Mouse (Mus musculus): ENCODE measurements around the gene Tjap1.
A peak's percentile ranks its signal among the peaks of the same experiment; 100 is the strongest.

Gene Tjap1

DNA sequence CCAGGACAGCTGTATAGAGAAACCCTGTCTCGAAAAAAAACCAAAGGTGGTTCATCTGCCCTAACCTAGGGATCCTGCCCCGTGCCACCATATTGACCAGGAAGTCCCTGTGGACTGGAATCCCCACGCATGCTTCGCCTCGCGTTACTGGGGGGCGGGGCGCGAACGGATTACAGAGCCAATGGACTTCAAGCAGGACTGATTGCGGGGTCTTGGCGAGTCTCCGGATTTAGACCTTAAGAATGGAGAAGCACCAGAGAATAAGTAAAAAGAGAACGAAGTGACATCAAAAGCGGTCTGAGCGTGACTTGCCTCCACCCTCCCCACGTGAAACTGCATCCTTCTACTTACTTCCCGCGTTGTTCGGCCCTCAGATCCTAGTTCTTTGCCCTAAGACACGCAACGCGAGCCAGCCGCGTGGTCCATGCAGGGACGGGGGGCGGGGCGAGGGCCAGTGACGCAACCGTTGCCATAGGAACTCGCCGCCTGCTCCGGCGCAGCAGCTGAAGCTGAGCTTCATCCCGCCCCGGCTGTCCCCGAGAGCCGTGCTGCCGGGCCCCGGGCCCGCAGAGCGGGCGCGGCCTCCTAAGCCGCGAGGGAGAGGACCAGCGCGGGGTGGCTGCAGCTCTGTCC lies 29.3 kb downstream of the Tjap1 start, which contains the start of gene Lrrc73:
Gene Lrrc73 (plus strand): TSS at position 80 of the 633 bp plus-strand sequence.
- DNase-seq (ENCODE audit: low read depth, low spot score) = peak; percentile 89

DNA sequence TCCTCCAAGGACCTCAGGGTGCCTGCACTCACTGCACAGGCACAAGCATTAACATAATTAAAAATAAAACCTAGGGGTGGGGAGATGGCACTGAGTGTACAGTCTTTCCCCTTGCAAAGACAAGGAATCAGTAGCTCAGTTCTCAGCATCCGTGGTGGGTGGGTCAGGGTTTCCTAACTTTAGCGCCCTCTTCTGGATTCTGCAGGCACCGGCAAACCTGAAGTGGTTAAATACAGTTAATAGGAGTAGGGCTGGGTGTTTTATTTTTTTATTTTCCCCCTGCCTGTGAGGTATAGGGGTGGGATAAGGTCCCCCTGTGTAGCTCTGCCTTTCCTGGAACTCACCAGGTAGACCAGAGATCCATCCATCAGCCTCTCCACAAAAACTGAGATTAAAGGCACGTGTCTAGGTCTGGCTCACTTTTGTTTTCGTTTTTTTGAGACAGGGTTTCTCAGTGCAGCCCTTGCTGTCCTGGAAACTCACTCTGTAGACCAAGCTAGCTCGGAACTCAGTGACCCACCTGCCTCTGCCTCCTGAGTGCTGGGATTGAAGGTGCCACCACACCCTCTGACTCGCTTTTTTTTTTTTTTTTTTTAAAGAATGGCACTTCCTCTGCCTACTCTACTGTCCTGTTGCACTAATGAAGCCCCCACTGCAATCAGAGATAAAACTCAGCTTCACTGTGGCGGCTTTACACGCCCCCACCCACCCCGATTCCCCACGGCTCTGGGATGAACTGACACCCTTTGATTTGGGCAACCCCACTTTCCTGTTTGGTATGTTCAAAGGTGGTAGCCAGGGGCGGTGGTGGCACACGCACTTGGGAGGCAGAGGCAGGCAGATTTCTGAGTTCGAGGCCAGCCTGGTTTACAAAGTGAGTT lies 30.0 kb downstream of the Tjap1 start:
- peak; percentile 78 for DNase-seq (ENCODE audit: low read depth, low spot score)

DNA sequence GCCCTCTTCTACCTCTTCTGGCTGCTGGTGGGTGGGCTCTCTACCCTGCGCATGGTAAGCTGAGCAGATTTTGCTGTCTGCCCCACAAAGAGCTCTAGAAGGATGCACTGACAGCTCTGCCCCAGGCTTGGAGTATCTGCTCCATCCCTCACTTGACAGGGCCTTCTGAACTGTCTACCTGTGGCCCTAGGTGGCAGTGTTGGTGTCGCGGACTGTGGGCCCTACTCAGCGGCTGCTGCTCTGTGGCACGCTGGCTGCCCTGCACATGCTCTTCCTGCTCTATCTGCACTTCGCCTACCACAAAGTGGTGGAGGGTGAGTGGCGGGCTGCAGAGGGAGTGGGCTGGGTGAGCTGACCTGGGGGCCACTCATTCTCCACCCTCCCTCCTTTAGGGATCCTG lies 31.7 kb downstream of the Tjap1 start:
- DNase-seq (ENCODE audit: low read depth, low spot score) = no peak

DNA sequence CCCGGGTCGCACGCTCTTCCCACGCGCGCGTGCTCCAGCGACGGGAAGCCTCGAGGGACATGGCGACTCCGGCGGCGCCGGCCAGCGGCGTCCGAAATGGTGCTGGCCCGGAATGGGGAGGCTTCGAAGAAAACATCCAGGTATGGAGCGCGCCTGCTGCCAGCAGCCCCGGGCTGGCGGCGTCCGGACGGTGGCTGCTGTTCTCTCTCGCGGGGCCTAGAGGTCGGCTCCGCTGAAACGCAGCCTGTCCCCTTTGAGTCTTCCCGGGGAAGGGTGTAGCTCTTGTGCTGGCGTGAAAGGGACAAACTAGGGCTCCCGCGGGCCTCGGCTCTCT lies 34.7 kb downstream of the Tjap1 start:
- DNase-seq (ENCODE audit: low read depth, low spot score) = no peak

DNA sequence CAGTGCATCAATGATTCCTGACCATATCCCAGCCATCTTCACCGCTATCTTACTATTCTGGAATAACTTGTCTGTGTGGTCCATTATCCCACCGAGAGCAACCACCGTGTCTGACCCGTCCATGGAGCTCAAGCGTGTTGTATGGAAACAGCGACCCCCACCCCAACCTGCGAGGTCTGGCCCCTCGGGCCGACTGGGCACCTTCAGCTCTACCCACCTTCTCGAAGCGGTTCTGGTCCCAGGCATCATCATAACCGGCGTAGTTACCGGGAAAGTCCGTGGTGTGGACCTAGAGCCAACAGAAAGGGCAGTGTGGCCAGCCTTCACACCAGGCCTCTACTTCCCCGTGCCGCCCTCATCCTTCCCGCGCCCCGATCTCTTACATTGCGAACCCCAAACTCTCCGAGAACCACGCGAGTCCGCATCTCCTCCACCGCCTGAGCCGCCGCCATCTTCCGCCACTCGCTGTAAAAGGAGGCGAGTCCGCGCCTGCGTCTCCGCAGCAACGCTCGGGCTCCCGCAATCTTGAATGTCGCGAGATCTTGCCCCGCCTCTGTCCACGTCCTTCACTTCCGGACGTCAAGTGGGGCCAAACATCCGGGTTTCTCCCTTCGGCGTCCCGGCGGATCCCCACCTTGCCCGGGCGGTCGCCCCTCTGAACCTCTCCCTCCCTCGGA lies 35.2 kb downstream of the Tjap1 start, which contains the start of the genes Polr1c and Yipf3:
Gene Polr1c (minus strand): TSS at position 543 of the 677 bp plus-strand sequence.
Gene Yipf3 (plus strand): TSS at position 569 of the 677 bp plus-strand sequence.
- peak; percentile 95 for DNase-seq (ENCODE audit: low read depth, low spot score)

DNA sequence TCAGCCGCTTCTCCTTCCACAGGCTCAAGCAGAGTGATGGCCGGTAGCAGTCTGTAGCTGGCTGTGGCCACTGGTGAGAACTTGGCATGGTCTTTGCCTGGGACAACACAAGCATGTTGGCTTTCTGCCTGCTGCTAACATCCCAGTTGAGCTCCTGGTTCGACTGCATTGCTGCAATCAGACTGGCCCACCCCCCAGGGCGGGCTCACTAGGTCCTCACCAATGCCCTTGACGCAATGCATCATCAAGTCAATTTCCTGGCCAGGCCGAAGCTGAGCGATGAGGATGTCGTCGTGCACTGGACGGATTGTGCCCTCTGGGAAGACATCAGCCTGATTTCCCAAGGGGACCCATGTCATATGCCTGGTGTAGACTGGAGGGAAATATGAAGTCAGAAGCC lies 38.2 kb downstream of the Tjap1 start:
- no peak for DNase-seq (ENCODE audit: low read depth, low spot score)

DNA sequence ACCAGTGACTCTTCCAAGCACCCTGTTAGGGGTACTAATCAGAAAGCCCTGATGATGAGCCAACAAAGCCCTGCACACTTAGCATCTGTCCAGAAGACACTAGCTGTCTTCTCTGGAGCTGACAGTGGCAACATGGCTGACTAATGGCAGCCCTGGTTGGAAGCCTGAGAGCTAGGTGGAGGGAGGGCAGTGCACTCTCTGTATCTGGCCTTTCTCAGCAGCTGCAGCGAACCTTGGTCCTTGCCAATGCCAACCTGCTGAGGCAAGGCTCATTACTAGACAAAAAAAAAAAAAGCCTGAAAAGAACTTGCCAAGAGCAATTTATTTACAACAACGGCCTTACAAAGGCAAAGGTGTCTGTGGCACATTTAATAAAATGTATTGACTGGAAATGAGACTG lies 39.2 kb downstream of the Tjap1 start:
- DNase-seq (ENCODE audit: low read depth, low spot score) = no peak

DNA sequence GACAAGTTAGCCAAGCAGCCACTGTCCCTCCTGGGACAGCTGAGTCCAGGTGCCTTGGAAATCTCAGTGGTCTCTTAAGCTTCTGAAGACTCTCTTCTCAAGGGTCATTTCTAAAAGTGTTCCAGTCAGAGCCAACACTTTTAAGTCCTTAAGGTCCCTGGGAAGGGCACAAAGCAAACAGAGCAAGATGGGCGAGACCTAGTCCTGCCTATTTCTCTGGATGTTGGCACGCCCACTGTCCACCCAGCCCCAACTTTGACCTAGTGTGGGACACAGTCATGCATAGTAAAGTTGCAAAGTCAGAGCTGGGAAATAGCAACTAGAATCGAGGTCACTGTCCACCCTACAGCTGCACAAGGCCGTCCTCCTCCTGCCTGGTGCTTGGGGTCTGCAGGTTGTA lies 39.8 kb downstream of the Tjap1 start:
- DNase-seq (ENCODE audit: low read depth, low spot score) = no peak

DNA sequence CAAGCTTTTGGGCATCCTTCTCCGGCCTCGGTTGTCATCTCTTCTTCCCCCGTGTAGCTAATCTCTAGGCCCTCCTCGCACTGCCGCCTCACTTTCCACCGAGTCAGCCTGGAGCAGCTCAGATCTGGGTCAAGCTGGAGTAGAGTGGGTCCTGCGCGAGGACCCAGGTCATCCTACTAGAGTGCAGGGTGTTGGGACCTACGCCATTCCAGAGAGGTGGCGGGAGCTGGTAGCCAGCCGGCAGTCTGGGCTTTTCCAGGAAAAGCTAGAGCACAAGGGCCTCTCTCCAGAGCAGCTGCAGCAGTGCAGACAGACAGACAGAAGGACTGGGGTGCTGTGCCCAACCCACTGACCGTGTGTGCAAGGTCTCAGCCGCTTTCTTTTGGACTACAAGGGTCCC lies 40.6 kb downstream of the Tjap1 start:
- DNase-seq (ENCODE audit: low read depth, low spot score) = no peak

DNA sequence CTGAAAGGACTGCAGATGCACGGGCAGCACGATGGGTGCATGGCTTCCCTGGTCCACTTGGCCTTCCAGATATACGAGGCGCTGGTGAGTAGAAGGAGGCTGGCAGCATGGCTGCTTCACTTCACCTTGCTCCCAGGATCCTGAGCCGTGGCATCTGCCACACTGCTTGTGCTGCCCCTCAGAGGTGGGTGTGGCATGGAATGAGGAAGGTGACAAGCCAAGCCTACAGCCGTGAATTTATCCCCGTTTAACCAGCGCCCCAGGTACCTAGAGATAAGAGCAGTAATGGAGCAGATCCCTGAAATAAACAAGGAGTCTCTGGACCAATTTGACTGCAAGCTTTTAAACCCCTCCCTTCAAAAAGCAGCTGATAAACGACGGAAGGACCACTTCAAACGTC lies 41.4 kb downstream of the Tjap1 start:
- no peak for DNase-seq (ENCODE audit: low read depth, low spot score)

DNA sequence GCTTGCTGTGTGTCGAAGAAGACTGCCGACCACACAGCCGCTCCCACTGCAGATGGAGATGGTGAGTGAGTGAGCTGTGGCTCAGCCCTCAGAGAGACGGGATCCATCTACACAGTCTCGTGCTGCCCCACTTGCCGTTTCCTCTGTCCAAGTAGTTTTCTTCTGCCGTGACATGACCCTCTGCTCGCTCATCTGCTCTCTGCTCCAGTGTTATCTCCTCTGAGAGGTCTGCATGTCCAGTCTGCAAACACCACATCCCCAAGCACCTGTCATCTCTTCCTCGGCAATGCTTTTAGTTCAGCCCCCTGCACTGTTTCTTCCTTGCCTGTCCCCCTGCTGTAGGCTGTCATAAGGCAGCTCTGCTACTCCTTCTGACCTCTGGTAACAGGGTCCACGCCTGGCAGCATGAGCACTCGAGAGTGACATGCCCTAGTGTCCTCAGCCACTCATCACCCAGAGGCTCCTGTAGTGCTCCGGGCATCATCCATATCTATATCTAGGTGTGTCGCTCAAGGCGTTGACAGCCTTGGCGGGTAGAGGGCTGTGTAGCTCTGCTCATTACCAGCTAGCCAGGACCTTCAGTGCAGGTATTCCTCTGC lies 43.2 kb downstream of the Tjap1 start:
- no peak for DNase-seq (ENCODE audit: low read depth, low spot score)

DNA sequence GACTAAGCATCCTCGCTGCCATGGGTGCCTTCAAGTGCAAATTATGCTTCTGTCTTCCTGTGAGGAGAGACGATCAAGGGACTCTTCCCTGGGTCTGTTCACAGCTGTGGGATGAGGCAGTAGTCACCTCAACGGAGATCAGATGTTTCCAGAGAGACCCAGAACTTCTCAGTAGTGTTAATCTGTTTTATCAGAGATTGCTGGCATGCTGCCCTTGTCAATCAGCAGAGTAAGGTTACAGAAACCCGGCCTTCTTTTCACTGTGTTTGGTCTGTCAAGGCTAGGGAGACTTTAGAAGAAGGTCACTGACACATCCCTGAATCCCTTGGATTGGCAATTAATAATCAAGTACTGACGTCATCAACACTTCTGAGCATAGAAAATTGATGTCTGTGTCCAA lies 45.3 kb downstream of the Tjap1 start:
- no peak for DNase-seq (ENCODE audit: low read depth, low spot score)

DNA sequence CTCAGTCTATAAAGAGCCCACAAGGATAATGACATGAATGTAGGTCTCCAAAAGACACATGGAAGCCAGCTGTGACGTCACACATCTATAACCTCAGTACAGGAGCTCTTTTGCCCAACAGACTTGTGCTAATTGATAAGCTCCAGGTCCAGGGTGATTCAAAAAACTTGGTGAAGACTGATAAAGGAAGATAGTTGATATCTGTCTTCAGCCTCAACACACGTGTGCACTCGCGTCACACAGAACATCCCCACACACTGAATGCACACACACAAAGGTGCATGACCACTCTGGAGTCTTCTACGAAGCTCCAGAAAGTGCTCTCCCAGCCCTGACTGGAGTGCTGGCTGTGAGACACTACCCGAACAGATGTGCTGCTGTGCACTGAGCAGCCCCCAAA lies 45.7 kb downstream of the Tjap1 start:
- DNase-seq (ENCODE audit: low read depth, low spot score) = no peak

DNA sequence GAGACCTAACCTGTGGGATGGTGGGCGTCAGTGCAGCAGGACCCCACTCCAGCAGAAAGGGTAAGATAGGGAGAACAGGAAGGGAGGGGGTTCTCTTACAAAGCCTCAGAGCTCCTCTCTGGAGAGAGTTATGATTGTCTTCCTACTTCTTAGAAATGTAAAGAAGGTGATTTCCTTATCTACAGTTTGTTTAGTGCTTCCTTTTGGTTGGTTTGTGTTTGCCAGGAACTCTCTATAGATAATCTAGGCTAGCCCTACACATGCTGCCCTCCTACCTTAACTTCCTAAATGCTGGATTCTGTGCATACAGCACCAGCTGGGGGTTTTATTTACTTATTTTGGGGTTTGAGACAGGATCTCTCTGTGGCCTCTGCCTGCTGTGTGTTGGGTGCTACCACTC lies 46.8 kb downstream of the Tjap1 start:
- DNase-seq (ENCODE audit: low read depth, low spot score) = no peak

DNA sequence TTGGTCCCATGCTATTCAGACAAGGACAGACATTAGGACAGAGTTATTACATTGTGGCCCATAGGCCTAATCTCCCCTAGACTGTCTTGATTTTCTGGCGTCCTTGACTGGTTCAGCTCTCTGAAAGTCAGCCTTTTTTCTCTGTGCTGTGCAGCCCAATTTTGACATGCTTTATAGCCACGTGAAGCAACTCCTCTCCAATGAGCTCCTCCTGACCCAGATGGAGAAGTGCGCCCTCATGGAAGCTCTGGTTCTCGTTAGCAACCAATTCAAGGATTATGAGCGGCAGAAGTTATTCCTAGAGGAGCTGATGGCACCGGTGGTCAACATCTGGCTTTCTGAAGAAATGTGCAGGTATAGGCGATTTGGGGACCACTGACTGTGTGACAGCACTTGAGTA lies 55.2 kb downstream of the Tjap1 start:
- no peak for DNase-seq (ENCODE audit: low read depth, low spot score)

DNA sequence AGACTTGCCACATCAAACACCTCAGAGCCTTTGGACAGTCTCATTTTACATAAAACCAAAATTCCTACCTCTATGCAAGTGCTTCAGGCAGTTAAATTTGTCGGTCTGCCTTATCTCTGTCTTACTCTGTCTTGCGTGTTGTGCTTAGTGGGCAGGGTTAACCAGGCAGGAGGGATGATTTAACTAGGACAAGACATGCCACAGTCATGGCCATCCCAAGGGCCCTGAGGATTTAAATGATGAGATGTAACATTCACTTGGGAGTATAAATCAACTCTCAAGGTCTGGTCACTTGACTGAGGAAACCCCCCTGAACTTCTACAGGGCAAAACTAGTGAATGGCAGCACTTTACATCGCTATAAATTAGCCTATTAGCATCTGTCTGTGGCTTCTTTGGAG lies 61.2 kb downstream of the Tjap1 start:
- DNase-seq (ENCODE audit: low read depth, low spot score) = no peak

DNA sequence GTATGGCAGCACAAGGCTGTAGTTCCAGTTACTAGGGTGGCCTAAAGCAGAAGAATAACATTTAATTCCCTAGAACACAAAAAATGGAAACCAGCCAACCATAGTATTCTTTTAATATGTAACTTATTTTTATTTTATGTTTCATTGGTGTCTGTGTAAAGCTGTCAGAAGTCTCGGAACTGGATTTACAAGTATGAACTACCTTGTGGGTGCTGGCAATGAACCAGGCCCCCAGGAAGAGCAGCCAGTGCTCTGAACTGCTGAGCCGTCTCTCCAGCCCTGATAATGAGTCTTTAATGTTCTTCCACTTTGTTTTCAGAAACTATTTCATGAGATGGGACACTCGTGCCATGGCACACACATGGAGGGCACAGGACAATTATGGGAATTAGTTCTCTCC lies 72.3 kb downstream of the Tjap1 start:
- DNase-seq (ENCODE audit: low read depth, low spot score) = no peak
